Mouse (Mus musculus): ENCODE results near the gene Fbxo46. TPM values are rescaled to one million over a fixed set of nuclear protein-coding genes. Genes with fewer than 3 reads are reported as not detected.

Gene Fbxo46
- total and polyA plus RNA-seq, 3 experiments, result 4.0 to 11.6 (median 6.1) TPM

DNA sequence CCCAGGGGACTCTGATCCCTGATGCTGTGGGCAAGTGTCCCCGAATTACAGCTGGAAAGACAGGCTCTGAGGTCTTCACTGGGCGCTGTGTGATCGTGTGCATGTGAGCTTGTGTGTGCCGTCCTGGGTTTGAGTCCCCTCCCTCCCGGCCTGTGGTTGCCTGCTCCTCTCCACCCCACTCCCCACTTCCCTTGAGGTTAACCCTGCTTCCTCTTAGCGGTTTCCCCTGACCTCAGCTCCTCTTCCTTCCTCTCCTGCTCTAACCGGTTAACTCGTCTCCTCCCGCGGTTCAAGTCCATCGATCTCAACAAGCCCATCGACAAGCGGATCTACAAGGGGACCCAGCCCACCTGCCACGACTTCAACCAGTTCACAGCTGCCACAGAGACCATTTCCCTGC lies 41.9 kb upstream of the Fbxo46 start (continued):
- TF ChIP-seq CTCF (conservative IDR thresholded peaks at IDR 0.05 in 1 of 2, IDR thresholded peaks at IDR 0.05 in 1 of 2; ENCODE audit: low read depth in 2 of 2, low read length in 2 of 2), result no peak
- peak; percentile 97 for TF ChIP-seq BHLHE40 (IDR thresholded peaks at IDR 0.05; ENCODE audit: low read depth, low read length)
- TF ChIP-seq RAD21 (IDR thresholded peaks at IDR 0.05; ENCODE audit: low read depth, low read length), result no peak
- TF ChIP-seq UBTF (IDR thresholded peaks at IDR 0.05; ENCODE audit: low read depth, low read length), result no peak
- TF ChIP-seq JUN (IDR thresholded peaks at IDR 0.05; ENCODE audit: insufficient read depth, low read depth, low read length), result no peak
- no peak for TF ChIP-seq TBP (conservative IDR thresholded peaks at IDR 0.05; ENCODE audit: low read depth, low read length)

DNA sequence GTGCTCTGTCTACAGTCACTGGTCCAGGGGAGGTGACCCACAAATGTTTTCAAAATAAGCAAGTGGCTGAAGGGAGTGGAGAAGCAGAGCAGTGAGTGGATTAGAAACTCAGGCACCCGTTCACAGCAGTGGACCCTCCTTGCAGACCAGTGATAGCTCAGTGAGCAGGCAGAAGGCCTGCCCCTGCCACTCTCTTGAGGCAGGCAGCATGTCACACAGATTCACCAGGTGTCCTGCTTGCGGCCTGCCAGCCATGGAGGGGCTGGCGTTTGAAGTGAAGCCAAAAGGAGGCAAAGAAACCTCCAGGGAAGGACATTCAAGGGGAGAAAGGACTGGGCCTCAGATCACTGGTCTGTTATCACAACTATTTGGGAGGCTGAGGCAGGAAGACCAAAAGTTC lies 40.9 kb upstream of the Fbxo46 start:
- Histone ChIP-seq H3K27ac (ENCODE audit: insufficient read depth, low read depth) (no peak overlapping the region), H3K4me2 (ENCODE audit: insufficient read depth, low read depth, poor library complexity, severe bottlenecking) (no peak overlapping the region), H3K36me3 (replicated peaks in 1 of 2; ENCODE audit: control insufficient read depth in 1 of 2, insufficient read depth in 1 of 2, low read length in 1 of 2) (no peaks in the 10 kb centered on the region), H3K9ac (ENCODE audit: insufficient read depth, low read depth) (no peak overlapping the region), H3K4me1 (ENCODE audit: control insufficient read depth in 1 of 2, insufficient read depth in 2 of 2) (peaks cover 18 to 45% of the 10 kb centered on the region in 2 experiments), H3K4me3 (replicated peaks in 1 of 3; ENCODE audit: low read depth in 2 of 3, low read length in 2 of 3, poor library complexity in 1 of 3) (no peak overlapping the region), H3K9me3 (replicated peaks; ENCODE audit: low read length) (peaks cover 34% of the 10 kb centered on the region), H3K79me2 (replicated peaks; ENCODE audit: control insufficient read depth, extremely low read depth, insufficient read depth, poor library complexity, severe bottlenecking) (no peaks in the 10 kb centered on the region), H3K27me3 (replicated peaks) (peaks cover 83% of the 10 kb centered on the region)
- no peak for DNase-seq (ENCODE audit: extremely low read depth)
- dilution Hi-C loops (cut with MboI; ENCODE audit: extremely low pct_ligation_motif_present, extremely low pct_unique_long_range_greater_than_20kb, low sequenced_read_pairs) (no loop called here), in situ Hi-C loops (cut with MboI; ENCODE audit: low pct_ligation_motif_present, low pct_unique_long_range_greater_than_20kb, low sequenced_read_pairs) (no loop called here)
- TF ChIP-seq TBP (conservative IDR thresholded peaks at IDR 0.05; ENCODE audit: low read depth, low read length), result no peak

DNA sequence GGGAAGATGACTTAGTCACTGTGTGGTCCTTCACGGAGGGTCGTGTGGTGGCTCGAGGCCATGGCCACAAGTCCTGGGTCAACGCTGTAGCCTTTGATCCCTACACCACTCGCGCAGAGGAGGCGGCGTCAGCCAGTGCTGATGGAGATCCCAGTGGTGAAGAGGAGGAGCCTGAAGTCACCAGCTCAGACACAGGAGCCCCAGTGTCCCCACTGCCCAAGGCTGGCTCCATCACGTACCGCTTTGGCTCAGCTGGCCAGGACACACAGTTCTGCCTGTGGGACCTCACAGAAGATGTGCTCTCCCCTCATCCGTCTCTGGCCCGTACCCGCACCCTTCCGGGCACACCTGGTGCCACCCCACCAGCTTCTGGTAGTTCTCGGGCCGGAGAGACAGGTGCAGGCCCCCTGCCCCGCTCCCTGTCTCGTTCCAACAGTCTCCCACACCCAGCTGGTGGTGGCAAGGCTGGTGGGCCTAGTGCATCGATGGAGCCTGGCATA lies 39.2 kb upstream of the Fbxo46 start:
- in situ Hi-C loops (cut with MboI; ENCODE audit: low pct_ligation_motif_present, low pct_unique_long_range_greater_than_20kb, low sequenced_read_pairs) (no loop called here), dilution Hi-C loops (cut with MboI; ENCODE audit: extremely low pct_ligation_motif_present, extremely low pct_unique_long_range_greater_than_20kb, low sequenced_read_pairs) (no loop called here)
- no peak overlapping the region for H3K27ac ChIP-seq (ENCODE audit: insufficient read depth, low read depth)
- no peak overlapping the region for H3K9ac ChIP-seq (ENCODE audit: insufficient read depth, low read depth)
- H3K36me3 ChIP-seq (replicated peaks in 1 of 2; ENCODE audit: control insufficient read depth in 1 of 2, insufficient read depth in 1 of 2, low read length in 1 of 2), result no peaks in the 10 kb centered on the region
- peaks cover 18% of the 10 kb centered on the region for H3K9me3 ChIP-seq (replicated peaks; ENCODE audit: low read length)
- no peaks in the 10 kb centered on the region for H3K79me2 ChIP-seq (replicated peaks; ENCODE audit: control insufficient read depth, extremely low read depth, insufficient read depth, poor library complexity, severe bottlenecking)
- no peak overlapping the region for H3K4me2 ChIP-seq (ENCODE audit: insufficient read depth, low read depth, poor library complexity, severe bottlenecking)
- peaks cover 31 to 62% of the 10 kb centered on the region in 2 experiments for H3K4me1 ChIP-seq (ENCODE audit: control insufficient read depth in 1 of 2, insufficient read depth in 2 of 2)
- no peak for DNase-seq (ENCODE audit: extremely low read depth)
- TF ChIP-seq POLR2AphosphoS2 (IDR thresholded peaks at IDR 0.05; ENCODE audit: low read depth, low read length), result no peak
- TF ChIP-seq POLR2A (IDR thresholded peaks at IDR 0.05; ENCODE audit: low read depth, low read length), result no peak
- no peak for TF ChIP-seq ZNF384 (IDR thresholded peaks at IDR 0.05; ENCODE audit: low read depth, low read length)
- TF ChIP-seq MXI1 (IDR thresholded peaks at IDR 0.05; ENCODE audit: low read depth, low read length), result no peak
- H3K4me3 ChIP-seq (replicated peaks in 1 of 3; ENCODE audit: low read depth in 2 of 3, low read length in 2 of 3, poor library complexity in 1 of 3), result no peak overlapping the region
- peaks cover 80% of the 10 kb centered on the region for H3K27me3 ChIP-seq (replicated peaks)

DNA sequence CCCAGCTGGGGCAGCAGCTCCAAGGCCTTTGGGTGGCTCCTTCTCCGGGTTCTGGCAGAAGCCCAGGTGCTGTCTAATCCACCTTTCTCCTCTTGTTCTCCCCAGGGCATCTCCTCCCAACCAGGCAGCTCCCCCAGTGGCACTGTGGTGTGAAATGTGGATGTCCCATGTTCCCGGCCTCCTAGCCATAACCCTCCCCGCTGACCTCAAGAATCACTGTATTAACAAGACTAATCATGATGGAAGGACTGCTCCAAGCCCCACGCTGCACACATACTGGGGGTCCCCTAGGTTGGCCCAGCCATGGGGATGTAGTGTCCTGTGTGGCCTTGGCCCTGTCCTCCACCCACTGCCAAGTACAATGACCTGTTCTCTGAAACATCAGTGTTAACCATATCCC lies 37.5 kb upstream of the Fbxo46 start:
- peaks cover 84% of the 10 kb centered on the region for H3K27me3 ChIP-seq (replicated peaks)
- dilution Hi-C loops (cut with MboI; ENCODE audit: extremely low pct_ligation_motif_present, extremely low pct_unique_long_range_greater_than_20kb, low sequenced_read_pairs), result no loop called here

More for the DNA sequence above, 37.5 kb upstream of the Fbxo46 start:
- H3K27ac ChIP-seq (ENCODE audit: insufficient read depth, low read depth), result no peak overlapping the region
- H3K79me2 ChIP-seq (replicated peaks; ENCODE audit: control insufficient read depth, extremely low read depth, insufficient read depth, poor library complexity, severe bottlenecking), result no peaks in the 10 kb centered on the region
- no peak for TF ChIP-seq ELF1 (IDR thresholded peaks at IDR 0.05; ENCODE audit: low read depth, low read length)
- no peak for TF ChIP-seq EP300 (IDR thresholded peaks at IDR 0.05; ENCODE audit: low read length)
- no peak for TF ChIP-seq RAD21 (IDR thresholded peaks at IDR 0.05; ENCODE audit: low read depth, low read length)
- TF ChIP-seq PAX5 (IDR thresholded peaks at IDR 0.05; ENCODE audit: low read length), result no peak
- no peak for TF ChIP-seq POLR2A (IDR thresholded peaks at IDR 0.05; ENCODE audit: low read depth, low read length)
- no peak for TF ChIP-seq SIN3A (IDR thresholded peaks at IDR 0.05; ENCODE audit: low read length)
- TF ChIP-seq ZMIZ1 (IDR thresholded peaks at IDR 0.05; ENCODE audit: low read depth, low read length), result no peak
- TF ChIP-seq E2F4 (IDR thresholded peaks at IDR 0.05; ENCODE audit: insufficient replicate concordance, low read depth, low read length), result no peak
- TF ChIP-seq HCFC1 (IDR thresholded peaks at IDR 0.05; ENCODE audit: low read depth, low read length), result no peak
- TF ChIP-seq ETS1 (conservative IDR thresholded peaks at IDR 0.05; ENCODE audit: low read depth, low read length), result no peak
- TF ChIP-seq ZKSCAN1 (IDR thresholded peaks at IDR 0.05; ENCODE audit: borderline replicate concordance, low read depth, low read length), result no peak
- no peak for TF ChIP-seq TBP (conservative IDR thresholded peaks at IDR 0.05; ENCODE audit: low read depth, low read length)
- TF ChIP-seq TCF12 (IDR thresholded peaks at IDR 0.05; ENCODE audit: low read depth, low read length), result no peak
- no peak for TF ChIP-seq MAFK (IDR thresholded peaks at IDR 0.05; ENCODE audit: insufficient replicate concordance, low read length)
- no peak for TF ChIP-seq JUN (IDR thresholded peaks at IDR 0.05; ENCODE audit: insufficient read depth, low read depth, low read length)
- no peak overlapping the region for H3K4me2 ChIP-seq (ENCODE audit: insufficient read depth, low read depth, poor library complexity, severe bottlenecking)
- H3K9me3 ChIP-seq (replicated peaks; ENCODE audit: low read length), result peaks cover 2% of the 10 kb centered on the region
- in situ Hi-C loops (cut with MboI; ENCODE audit: low pct_ligation_motif_present, low pct_unique_long_range_greater_than_20kb, low sequenced_read_pairs), result no loop called here
- DNase-seq (ENCODE audit: extremely low read depth), result no peak
- H3K36me3 ChIP-seq (replicated peaks in 1 of 2; ENCODE audit: control insufficient read depth in 1 of 2, insufficient read depth in 1 of 2, low read length in 1 of 2), result no peaks in the 10 kb centered on the region
- no peak overlapping the region for H3K9ac ChIP-seq (ENCODE audit: insufficient read depth, low read depth)
- H3K4me3 ChIP-seq (replicated peaks in 1 of 3; ENCODE audit: low read depth in 2 of 3, low read length in 2 of 3, poor library complexity in 1 of 3), result no peak overlapping the region
- H3K4me1 ChIP-seq (ENCODE audit: control insufficient read depth in 1 of 2, insufficient read depth in 2 of 2), result peaks cover 38 to 77% of the 10 kb centered on the region in 2 experiments

Measured in CH12.LX (cell line).